Mouse (Mus musculus): ENCODE data around the gene Dbr1. TPM values are rescaled to one million over a fixed set of nuclear protein-coding genes. Genes with fewer than 3 reads are reported as not detected.

Dbr1 gene
- total and polyA plus RNA-seq, 2 experiments from 2014 or later = 11.3 to 11.6 TPM

DNA sequence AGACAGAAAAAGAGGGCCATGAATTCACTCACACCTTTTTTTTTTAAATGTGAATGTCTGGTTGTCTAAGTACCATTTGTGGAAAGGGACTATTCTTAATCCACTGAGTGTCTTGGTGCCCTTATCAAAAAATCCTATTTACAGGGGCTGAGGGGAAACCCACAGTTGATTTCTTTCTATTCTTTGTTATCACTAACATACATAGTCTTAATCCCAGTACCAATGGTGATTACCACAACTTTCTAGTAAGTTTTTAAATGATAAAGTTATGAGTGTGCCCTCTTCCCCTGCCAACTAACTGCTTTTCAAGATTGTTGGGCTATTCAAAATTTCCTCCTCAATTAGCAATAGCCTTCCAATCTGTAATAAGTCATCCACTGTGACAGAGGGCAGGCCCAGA, 21.5 kb upstream of the Dbr1 start:
- Histone ChIP-seq H3K9ac (replicated peaks; ENCODE audit: low read depth, low read length) (no peak overlapping the region), H3K4me3 (ENCODE audit: low read depth, low read length) (no peak overlapping the region), H3K4me1 (ENCODE audit: control insufficient read depth, insufficient read depth) (no peaks in the 10 kb centered on the region), H3K36me3 (replicated peaks; ENCODE audit: control insufficient read depth, insufficient read depth, low read length) (no peaks in the 10 kb centered on the region), H3K4me2 (ENCODE audit: low read depth, low read length) (no peak overlapping the region), H3K27me3 (ENCODE audit: control insufficient read depth, insufficient read depth, low read length) (no peaks in the 10 kb centered on the region), H3K27ac (ENCODE audit: low read depth) (no peak overlapping the region), H3K9me3 (replicated peaks; ENCODE audit: control insufficient read depth, low read length) (no peaks in the 10 kb centered on the region)
- no peak for TF ChIP-seq CTCF (IDR thresholded peaks at IDR 0.05; ENCODE audit: low read depth)
- TF ChIP-seq EP300 (IDR thresholded peaks at IDR 0.05; ENCODE audit: low read depth) = no peak
- no peak for ATAC-seq (ENCODE audit: insufficient read depth, low read depth)
- no peak for DNase-seq (ENCODE audit: low spot score)

DNA sequence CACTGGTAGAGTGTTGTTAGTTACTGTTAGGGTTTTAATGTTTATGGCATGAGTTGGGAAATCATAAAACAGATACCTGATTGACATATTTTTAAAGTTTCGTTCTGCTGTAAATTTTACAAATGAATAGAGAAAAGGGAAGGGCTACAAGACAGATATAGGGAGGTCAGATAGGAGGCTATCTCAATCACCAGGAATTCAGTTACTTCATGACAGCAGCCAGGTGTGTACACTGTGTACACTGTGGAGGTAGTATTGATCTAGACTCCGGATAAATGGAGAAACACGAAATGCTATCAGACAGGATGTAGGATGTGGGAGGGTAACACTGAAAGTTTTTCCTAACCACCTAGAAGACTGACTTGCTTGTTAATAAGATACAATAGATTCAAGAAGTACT, 20.3 kb upstream of the Dbr1 start:
- 74% methylated on average over 3 of the region's 3 CpGs for WGBS
- H3K27me3 ChIP-seq (ENCODE audit: control insufficient read depth, insufficient read depth, low read length) = no peaks in the 10 kb centered on the region
- no peaks in the 10 kb centered on the region for H3K36me3 ChIP-seq (replicated peaks; ENCODE audit: control insufficient read depth, insufficient read depth, low read length)
- no peak for DNase-seq (ENCODE audit: low spot score)
- H3K9me3 ChIP-seq (replicated peaks; ENCODE audit: control insufficient read depth, low read length) = no peaks in the 10 kb centered on the region
- 0 out of 2 replicates have a peak, but pooled peaks cover under 1% of the 10 kb centered on the region for H3K4me1 ChIP-seq (ENCODE audit: control insufficient read depth, insufficient read depth)
- H3K4me3 ChIP-seq (ENCODE audit: low read depth, low read length) = no peak overlapping the region
- ATAC-seq (ENCODE audit: insufficient read depth, low read depth) = no peak
- TF ChIP-seq CTCF (IDR thresholded peaks at IDR 0.05; ENCODE audit: low read depth) (no peak), EP300 (IDR thresholded peaks at IDR 0.05; ENCODE audit: low read depth) (no peak)
- no peak overlapping the region for H3K27ac ChIP-seq (ENCODE audit: low read depth)
- H3K9ac ChIP-seq (replicated peaks; ENCODE audit: low read depth, low read length) = no peak overlapping the region
- no peak overlapping the region for H3K4me2 ChIP-seq (ENCODE audit: low read depth, low read length)

DNA sequence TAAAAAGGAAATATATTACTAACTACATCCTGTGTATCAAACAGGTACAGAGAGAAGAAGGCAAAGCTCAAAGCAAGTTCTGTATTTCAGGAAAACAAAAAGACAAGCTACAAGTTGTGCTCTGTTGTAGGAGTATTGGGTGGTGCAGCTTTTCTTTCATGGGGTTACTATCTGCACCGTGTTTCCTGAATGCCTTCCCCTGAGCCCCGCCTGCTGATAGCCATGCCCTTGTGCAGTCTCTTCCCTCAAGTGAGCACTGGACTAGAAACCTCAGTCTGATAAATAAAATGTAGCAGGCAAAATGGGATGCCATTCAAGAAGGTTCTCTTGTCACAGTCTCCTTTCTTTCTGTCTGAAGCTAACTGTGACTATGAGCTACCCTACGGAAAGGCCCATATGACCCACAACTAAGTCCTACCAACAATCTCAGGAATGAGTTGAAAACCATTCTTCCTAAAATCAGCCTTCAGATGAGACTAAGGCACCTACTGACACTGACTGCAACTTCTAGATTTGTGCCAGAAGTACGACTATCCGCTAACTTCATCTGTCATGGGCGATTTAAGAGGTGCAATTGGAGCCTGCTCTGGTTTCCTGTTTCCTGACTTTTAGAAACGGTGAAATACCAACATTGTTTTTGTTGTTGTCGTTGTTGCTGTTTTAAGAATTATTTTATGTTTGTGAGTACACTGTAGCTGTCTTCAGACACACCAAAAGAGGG, 17.9 kb upstream of the Dbr1 start:
- Histone ChIP-seq H3K36me3 (replicated peaks; ENCODE audit: control insufficient read depth, insufficient read depth, low read length) (no peaks in the 10 kb centered on the region), H3K27me3 (ENCODE audit: control insufficient read depth, insufficient read depth, low read length) (no peaks in the 10 kb centered on the region), H3K27ac (ENCODE audit: low read depth) (no peak overlapping the region), H3K9me3 (replicated peaks; ENCODE audit: control insufficient read depth, low read length) (no peaks in the 10 kb centered on the region), H3K4me2 (ENCODE audit: low read depth, low read length) (no peak overlapping the region), H3K4me1 (ENCODE audit: control insufficient read depth, insufficient read depth) (0 out of 2 replicates have a peak, but pooled peaks cover 4% of the 10 kb centered on the region), H3K4me3 (ENCODE audit: low read depth, low read length) (no peak overlapping the region), H3K9ac (replicated peaks; ENCODE audit: low read depth, low read length) (no peak overlapping the region)
- 63% methylated on average over 8 of the region's 8 CpGs for WGBS
- DNase-seq (ENCODE audit: low spot score) (no peak), ATAC-seq (ENCODE audit: insufficient read depth, low read depth) (no peak)
- TF ChIP-seq CTCF (IDR thresholded peaks at IDR 0.05; ENCODE audit: low read depth) = no peak
- TF ChIP-seq EP300 (IDR thresholded peaks at IDR 0.05; ENCODE audit: low read depth) = no peak

DNA sequence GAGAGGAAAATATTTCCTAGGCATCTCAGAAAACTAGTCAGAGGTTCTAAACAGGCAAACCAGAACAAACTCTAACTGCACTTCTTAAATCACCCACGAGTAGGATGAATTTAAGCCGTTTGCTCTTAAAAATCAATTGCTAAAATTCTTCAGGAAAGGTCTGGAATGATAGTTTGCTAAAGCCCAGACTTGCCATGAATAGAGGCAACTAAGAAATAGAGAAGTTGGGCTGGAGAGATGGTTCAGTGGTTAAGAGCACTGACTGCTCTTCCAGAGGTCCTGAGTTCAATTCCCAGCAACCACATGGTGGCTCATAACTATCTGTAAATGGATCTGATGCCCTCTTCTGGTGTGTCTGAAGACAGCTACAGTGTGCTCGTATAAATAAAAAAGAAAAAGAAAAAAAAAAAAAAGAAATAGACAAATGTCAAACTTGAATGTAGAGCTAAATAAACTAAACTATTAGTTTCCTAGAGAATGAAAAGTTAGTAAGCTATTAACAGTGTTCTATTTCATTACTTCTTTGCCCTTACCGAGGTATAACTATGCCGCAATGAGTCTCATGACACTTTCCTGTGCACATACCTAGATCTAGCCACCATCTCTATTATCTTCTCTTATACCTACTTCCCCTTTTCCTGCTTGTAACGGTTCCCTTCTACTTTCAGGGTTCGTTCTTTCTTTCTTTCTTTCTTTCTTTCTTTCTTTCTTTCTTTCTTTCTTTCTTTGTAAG, 16.6 kb upstream of the Dbr1 start:
- no peak overlapping the region for H3K4me3 ChIP-seq (ENCODE audit: low read depth, low read length)
- H3K27me3 ChIP-seq (ENCODE audit: control insufficient read depth, insufficient read depth, low read length) = no peaks in the 10 kb centered on the region
- DNase-seq (ENCODE audit: low spot score) (no peak), ATAC-seq (ENCODE audit: insufficient read depth, low read depth) (no peak)
- 0 out of 2 replicates have a peak, but pooled peaks cover 4% of the 10 kb centered on the region for H3K4me1 ChIP-seq (ENCODE audit: control insufficient read depth, insufficient read depth)
- H3K36me3 ChIP-seq (replicated peaks; ENCODE audit: control insufficient read depth, insufficient read depth, low read length) = no peaks in the 10 kb centered on the region
- TF ChIP-seq EP300 (IDR thresholded peaks at IDR 0.05; ENCODE audit: low read depth) (no peak), CTCF (IDR thresholded peaks at IDR 0.05; ENCODE audit: low read depth) (no peak)
- 79% methylated on average over 7 of the region's 7 CpGs for WGBS
- no peak overlapping the region for H3K27ac ChIP-seq (ENCODE audit: low read depth)
- no peak overlapping the region for H3K4me2 ChIP-seq (ENCODE audit: low read depth, low read length)
- no peaks in the 10 kb centered on the region for H3K9me3 ChIP-seq (replicated peaks; ENCODE audit: control insufficient read depth, low read length)
- no peak overlapping the region for H3K9ac ChIP-seq (replicated peaks; ENCODE audit: low read depth, low read length)

DNA sequence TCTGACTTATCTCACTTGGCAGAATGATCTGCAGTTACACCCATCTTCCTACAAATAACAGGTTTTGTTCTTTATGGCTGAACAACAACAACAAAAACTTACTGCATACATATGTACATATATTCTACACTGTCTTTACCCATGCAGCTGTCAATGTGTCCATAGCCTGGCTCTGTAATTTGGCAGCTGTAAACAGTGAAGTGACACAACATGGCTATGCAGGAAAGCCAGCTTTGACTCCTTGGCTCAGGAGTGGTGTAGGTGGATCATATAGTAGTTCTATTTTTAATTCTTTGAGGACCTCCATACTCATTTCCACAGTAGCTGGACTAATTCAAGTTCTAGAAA, 16.1 kb upstream of the Dbr1 start:
- Histone ChIP-seq H3K4me1 (ENCODE audit: control insufficient read depth, insufficient read depth) (0 out of 2 replicates have a peak, but pooled peaks cover 4% of the 10 kb centered on the region), H3K36me3 (replicated peaks; ENCODE audit: control insufficient read depth, insufficient read depth, low read length) (no peaks in the 10 kb centered on the region), H3K9ac (replicated peaks; ENCODE audit: low read depth, low read length) (no peak overlapping the region), H3K27ac (ENCODE audit: low read depth) (no peak overlapping the region), H3K9me3 (replicated peaks; ENCODE audit: control insufficient read depth, low read length) (no peaks in the 10 kb centered on the region), H3K4me3 (ENCODE audit: low read depth, low read length) (no peak overlapping the region), H3K27me3 (ENCODE audit: control insufficient read depth, insufficient read depth, low read length) (no peaks in the 10 kb centered on the region), H3K4me2 (ENCODE audit: low read depth, low read length) (no peak overlapping the region)
- ATAC-seq (ENCODE audit: insufficient read depth, low read depth) (no peak), DNase-seq (ENCODE audit: low spot score) (no peak)
- TF ChIP-seq EP300 (IDR thresholded peaks at IDR 0.05; ENCODE audit: low read depth) (no peak), CTCF (IDR thresholded peaks at IDR 0.05; ENCODE audit: low read depth) (no peak)

Data from heart, postnatal 0 days (tissue).